Mouse (Mus musculus) heart, embryonic 14.5 days (tissue): ENCODE measurements around the gene Umad1. TPM values are rescaled to one million over a fixed set of nuclear protein-coding genes. Genes with fewer than 3 reads are reported as not detected.

Source experiments
- ATAC-seq: fragments of 200-750 bp; cut with Nextera tagmentation; 2 replicates; pipeline ENCODE4 v1.8.0; 2017; ENCODE audit warnings: low read depth, moderate TSS enrichment; ENCODE audit not compliant: insufficient number of reproducible peaks, insufficient read depth, low FRiP score
- H3K27ac ChIP-seq, 2 experiments: fragments of 200-500 bp in 1 of 2; fragments of 300-500 bp in 1 of 2; sonication (generic) in 1 of 2; replicated peaks in 1 of 2; 2 replicates each; pipeline ENCODE4 v1.5.1; 2012 to 2014; ENCODE audit warnings: low read depth in 2 of 2, low read length in 2 of 2, control low read depth in 1 of 2, mild to moderate bottlenecking in 1 of 2, mixed read lengths in 1 of 2; ENCODE audit not compliant: control insufficient read depth in 1 of 2, insufficient read depth in 1 of 2
- H3K27me3 ChIP-seq: fragments of 300-500 bp; sonication (generic); 2 replicates; pipeline ENCODE4 v1.6.1; 2014; ENCODE audit warnings: mild to moderate bottlenecking, low read length, control low read depth; ENCODE audit not compliant: control insufficient read depth, insufficient read depth
- H3K36me3 ChIP-seq: fragments of 300-500 bp; sonication (generic); 2 replicates; pipeline ENCODE4 v1.6.1; 2014; ENCODE audit warnings: mild to moderate bottlenecking, control low read depth, low read length, mixed read lengths; ENCODE audit not compliant: control insufficient read depth, insufficient read depth
- H3K4me1 ChIP-seq, 2 experiments: fragments of 200-500 bp in 1 of 2; fragments of 300-500 bp in 1 of 2; sonication (generic) in 1 of 2; 2 replicates each; pipeline ENCODE4 v1.6.1; 2012 to 2014; ENCODE audit warnings: low read length in 2 of 2, control low read depth in 1 of 2, mixed read lengths in 1 of 2; ENCODE audit not compliant: control insufficient read depth in 2 of 2, insufficient read depth in 2 of 2
- H3K4me2 ChIP-seq: fragments of 300-500 bp; sonication (generic); 2 replicates; pipeline ENCODE4 v1.6.1; 2014; ENCODE audit warnings: mild to moderate bottlenecking, low read length
- H3K4me3 ChIP-seq, 2 experiments: fragments of 200-500 bp in 1 of 2; fragments of 300-500 bp in 1 of 2; sonication (generic) in 1 of 2; 2 replicates each; pipeline ENCODE4 v1.5.1; 2012 to 2014; ENCODE audit warnings: low read length in 2 of 2, mild to moderate bottlenecking in 2 of 2, control low read depth in 1 of 2, low read depth in 1 of 2, moderate library complexity in 1 of 2; ENCODE audit not compliant: control insufficient read depth in 1 of 2, insufficient read depth in 1 of 2
- H3K9ac ChIP-seq: fragments of 300-500 bp; sonication (generic); 2 replicates; pipeline ENCODE4 v1.6.1; 2014; ENCODE audit warnings: mild to moderate bottlenecking, low read length
- H3K9me3 ChIP-seq: fragments of 300-500 bp; sonication (generic); 2 replicates; pipeline ENCODE4 v1.6.1; 2016; ENCODE audit warnings: low read length, control low read depth; ENCODE audit not compliant: control insufficient read depth
- WGBS: fragments of 180-500 bp; shearing (Covaris S2); extraction: QIAGEN DNeasy Blood & Tissue Kit; methylation state at CpG from one replicate; pipeline ENCODE4 v1.1.7; 2014; 5-methylcytosine and 5-hydroxymethylcytosine counted together
- polyA plus RNA-seq: library from polyadenylated mRNA; unstranded; fragments of >200 nt; fragmentation: Nextera tagmentation; extraction: Ambion mirVana; gene quantifications from 2 replicates; pipeline ENCODE4 v1.2.1, GENCODE M21; 2014

The Umad1 gene
- polyA plus RNA-seq, 1 experiment from 2014 or later, result 26.3 TPM

DNA sequence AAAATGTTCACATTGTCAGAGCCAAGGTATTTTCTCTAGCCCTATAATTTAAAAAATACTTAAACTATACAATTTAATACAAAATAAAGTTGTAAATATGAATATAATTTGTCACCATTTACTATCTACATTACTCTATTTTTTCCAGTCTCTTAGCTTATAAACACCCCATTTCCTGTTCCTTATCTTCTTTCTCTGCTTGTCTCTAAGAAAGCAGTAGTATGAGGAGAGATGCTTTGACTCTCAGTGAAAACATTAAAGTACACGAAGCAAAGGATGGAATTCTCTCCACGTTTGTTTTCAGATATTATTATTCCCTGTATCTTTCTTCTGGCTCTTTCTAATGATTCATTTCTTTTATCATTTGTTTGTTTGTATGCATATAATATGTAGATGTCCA lies 99.1 kb downstream of the Umad1 start:
- ATAC-seq, result no peak
- H3K4me1 ChIP-seq, result no peaks in the 10 kb centered on the region
- H3K4me3 ChIP-seq, result no peak overlapping the region
- H3K27ac ChIP-seq, result no peak overlapping the region
- H3K4me2 ChIP-seq, result no peak overlapping the region
- no peaks in the 10 kb centered on the region for H3K36me3 ChIP-seq
- no peaks in the 10 kb centered on the region for H3K9me3 ChIP-seq
- no peaks in the 10 kb centered on the region for H3K27me3 ChIP-seq
- WGBS, result 45% methylated on average over 2 of the region's 2 CpGs
- H3K9ac ChIP-seq, result no peak overlapping the region

DNA sequence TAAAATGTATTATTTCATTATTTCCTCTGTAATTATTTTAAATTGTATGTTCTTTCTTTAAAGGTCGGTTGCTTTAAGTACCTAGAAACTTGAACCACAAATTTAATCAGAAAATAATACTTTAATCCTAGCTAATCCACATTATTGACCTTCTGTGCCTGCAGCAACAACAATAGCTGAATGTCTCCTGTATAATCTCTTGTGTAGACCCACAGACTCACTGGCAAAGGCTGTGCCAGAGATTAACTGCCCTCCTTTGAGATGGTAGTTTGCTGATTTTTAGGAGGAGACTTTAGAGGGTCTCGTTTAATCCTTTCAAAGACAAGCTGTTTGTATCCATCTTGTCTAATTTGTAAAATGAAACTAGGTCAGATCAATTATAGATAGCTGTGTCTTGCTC lies 99.7 kb downstream of the Umad1 start:
- H3K9ac ChIP-seq, result no peak overlapping the region

DNA sequence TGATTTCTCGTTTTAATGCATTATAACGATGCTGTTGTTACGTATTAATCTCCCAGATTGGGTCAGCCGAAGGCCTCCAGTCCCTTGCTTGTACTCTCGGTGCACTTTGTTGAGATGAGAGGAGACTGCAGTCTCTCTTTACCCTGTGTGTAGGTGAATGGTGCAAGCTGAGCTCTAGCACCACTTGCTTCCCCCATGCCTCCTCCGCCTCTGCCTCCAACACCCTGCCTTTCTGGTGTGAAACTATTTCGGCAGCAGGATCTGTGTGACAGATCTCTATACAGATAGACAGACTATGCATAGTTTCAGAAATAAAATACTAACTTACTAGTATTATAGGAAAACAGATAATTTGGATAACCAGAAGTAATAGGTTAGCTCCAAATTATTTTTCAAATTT lies 101.7 kb downstream of the Umad1 start:
- Histone ChIP-seq H3K27me3 (no peaks in the 10 kb centered on the region), H3K4me2 (no peak overlapping the region), H3K9ac (no peak overlapping the region), H3K4me3 (no peak overlapping the region), H3K27ac (no peak overlapping the region), H3K9me3 (0 out of 2 replicates have a peak, but pooled peaks cover 2% of the 10 kb centered on the region), H3K4me1 (no peaks in the 10 kb centered on the region), H3K36me3 (no peaks in the 10 kb centered on the region)
- WGBS, result 80% methylated on average over 7 of the region's 7 CpGs
- ATAC-seq, result no peak

More for the DNA sequence above, 99.7 kb downstream of the Umad1 start:
- H3K4me3 ChIP-seq, result no peak overlapping the region
- H3K27me3 ChIP-seq, result no peaks in the 10 kb centered on the region
- no peaks in the 10 kb centered on the region for H3K4me1 ChIP-seq
- 78% methylated on average over 2 of the region's 2 CpGs for WGBS
- no peak overlapping the region for H3K4me2 ChIP-seq
- H3K27ac ChIP-seq, result no peak overlapping the region
- no peaks in the 10 kb centered on the region for H3K36me3 ChIP-seq
- no peak for ATAC-seq
- no peaks in the 10 kb centered on the region for H3K9me3 ChIP-seq

DNA sequence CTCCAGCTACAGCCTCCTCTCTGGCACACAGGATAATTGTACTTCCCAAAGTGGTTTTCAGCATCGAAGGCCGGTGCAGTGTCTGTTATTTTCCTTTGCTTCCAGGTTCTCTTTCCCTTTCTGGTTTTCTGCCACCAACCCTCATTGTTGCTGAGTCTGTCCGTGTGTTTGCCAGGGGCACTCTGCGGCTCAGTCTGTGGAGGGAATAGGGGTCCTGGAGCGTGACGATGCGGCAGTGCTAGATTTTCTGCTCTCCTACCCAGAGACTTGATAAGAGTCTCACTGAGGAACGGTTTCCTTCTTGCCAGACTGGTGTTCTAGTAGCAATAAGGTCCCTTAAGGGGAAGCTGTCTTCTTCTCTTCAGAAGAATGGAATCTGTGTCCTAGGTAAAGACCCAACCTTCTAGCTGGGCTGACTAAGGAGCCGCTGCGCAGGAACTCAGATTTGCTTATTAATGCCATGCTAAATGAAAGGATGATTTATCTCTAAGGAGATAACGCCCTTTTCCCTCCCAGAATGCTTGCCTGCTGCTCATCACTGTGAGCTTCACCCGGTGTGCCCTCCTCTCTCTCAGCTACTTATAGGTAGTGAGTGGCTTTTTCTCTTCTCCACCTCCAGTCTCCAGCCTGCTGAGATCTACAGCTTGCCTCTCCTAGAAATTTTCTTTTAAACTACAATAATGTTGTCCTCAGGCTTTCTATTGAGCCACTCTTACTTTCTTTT lies 105.1 kb downstream of the Umad1 start:
- no peak overlapping the region for H3K9ac ChIP-seq
- 0 out of 2 replicates have a peak, but pooled peaks cover 2% of the 10 kb centered on the region for H3K9me3 ChIP-seq
- H3K4me2 ChIP-seq, result no peak overlapping the region
- no peaks in the 10 kb centered on the region for H3K4me1 ChIP-seq
- no peaks in the 10 kb centered on the region for H3K27me3 ChIP-seq
- no peak for ATAC-seq
- no peak overlapping the region for H3K4me3 ChIP-seq
- no peak overlapping the region for H3K27ac ChIP-seq
- no peaks in the 10 kb centered on the region for H3K36me3 ChIP-seq
- WGBS, result 69% methylated on average over 12 of the region's 12 CpGs

DNA sequence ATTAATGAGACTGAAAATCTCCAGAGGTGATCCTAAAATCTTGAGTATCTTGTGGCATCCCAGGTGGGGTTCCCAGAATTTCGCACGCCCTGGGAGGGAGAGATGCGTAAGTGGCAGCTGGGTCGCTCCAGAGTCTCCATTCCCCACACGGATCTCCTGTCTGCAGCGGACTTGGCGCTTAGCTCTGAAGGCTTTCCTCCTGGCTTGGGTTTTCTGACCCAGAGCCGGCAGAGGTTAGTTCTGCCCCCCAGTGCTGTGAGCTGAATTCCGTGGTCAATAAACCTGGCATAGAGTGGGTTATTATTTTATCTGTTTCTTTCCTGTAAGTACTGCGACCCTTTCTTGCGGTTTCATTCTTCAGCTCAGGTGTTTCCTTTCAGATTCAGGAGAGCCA lies 105.7 kb downstream of the Umad1 start:
- H3K27me3 ChIP-seq, result no peaks in the 10 kb centered on the region
- 91% methylated on average over 11 of the region's 11 CpGs for WGBS
- no peak overlapping the region for H3K4me3 ChIP-seq
- H3K36me3 ChIP-seq, result no peaks in the 10 kb centered on the region
- no peak overlapping the region for H3K9ac ChIP-seq
- H3K9me3 ChIP-seq, result 0 out of 2 replicates have a peak, but pooled peaks cover 2% of the 10 kb centered on the region
- no peak overlapping the region for H3K27ac ChIP-seq
- no peak overlapping the region for H3K4me2 ChIP-seq
- ATAC-seq, result no peak
- H3K4me1 ChIP-seq, result no peaks in the 10 kb centered on the region

DNA sequence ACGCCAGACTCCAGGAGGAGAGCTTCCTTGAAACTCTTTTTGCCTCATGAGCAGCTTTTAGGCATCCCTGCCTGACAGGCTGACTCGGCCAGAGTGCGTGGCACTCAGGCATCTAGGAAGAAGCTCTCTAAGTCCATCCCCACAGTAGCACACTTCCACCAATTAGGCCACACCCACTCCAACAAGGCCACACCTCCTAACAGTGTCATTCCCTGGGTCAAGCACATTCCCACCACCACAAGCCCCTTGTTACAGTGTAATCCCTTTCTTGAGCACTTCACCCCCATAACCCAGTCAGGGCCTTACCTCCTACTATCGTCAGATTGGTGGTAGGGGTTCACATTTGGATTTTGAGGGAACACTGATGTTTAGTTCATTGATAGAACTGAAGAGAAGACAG lies 108.6 kb downstream of the Umad1 start:
- Histone ChIP-seq H3K27ac (no peak overlapping the region), H3K4me1 (no peaks in the 10 kb centered on the region), H3K36me3 (no peaks in the 10 kb centered on the region), H3K9me3 (0 out of 2 replicates have a peak, but pooled peaks cover 2% of the 10 kb centered on the region), H3K9ac (no peak overlapping the region), H3K4me2 (no peak overlapping the region), H3K4me3 (no peak overlapping the region), H3K27me3 (no peaks in the 10 kb centered on the region)
- no peak for ATAC-seq
- WGBS, result 92% methylated on average over 4 of the region's 4 CpGs

DNA sequence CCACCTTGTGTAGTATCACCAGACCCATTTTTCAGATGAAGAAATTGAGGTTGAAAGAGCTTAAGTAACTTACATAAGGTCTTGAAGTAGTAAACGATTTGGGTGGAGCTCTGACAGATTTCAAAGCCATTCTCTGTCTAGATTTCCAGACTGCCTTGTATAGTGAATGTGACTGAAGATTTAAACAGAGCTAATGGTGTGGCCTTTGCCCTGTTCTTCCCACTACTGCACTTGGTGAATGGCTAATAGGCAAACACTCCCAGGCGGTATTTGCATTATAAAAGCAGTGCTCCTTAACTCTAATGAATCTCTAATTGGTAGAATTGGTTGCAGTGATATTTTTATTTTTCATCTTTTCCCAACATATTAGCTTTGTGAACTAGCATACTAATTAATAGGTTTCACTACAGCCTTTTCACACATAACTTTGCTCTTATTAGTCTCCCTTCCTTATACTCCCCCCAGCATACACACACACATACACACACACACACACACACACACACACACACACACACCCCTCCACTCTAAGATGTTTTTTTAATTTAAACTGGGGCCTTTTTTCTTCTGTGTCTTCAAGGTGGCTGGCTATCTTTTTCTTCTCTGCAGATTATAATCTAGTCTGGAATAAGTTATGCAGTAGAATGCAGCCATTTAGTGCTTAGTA lies 109.2 kb downstream of the Umad1 start:
- H3K36me3 ChIP-seq, result no peaks in the 10 kb centered on the region
- 0 out of 2 replicates have a peak, but pooled peaks cover 2% of the 10 kb centered on the region for H3K9me3 ChIP-seq
- no peaks in the 10 kb centered on the region for H3K27me3 ChIP-seq
- no peaks in the 10 kb centered on the region for H3K4me1 ChIP-seq
- H3K4me3 ChIP-seq, result no peak overlapping the region
- WGBS, result 87% methylated on average over 2 of the region's 2 CpGs
- no peak for ATAC-seq
- H3K4me2 ChIP-seq, result no peak overlapping the region
- no peak overlapping the region for H3K27ac ChIP-seq
- H3K9ac ChIP-seq, result no peak overlapping the region
